Mouse (Mus musculus): ENCODE data around the gene Chrnd.
A peak's percentile ranks its signal among the peaks of the same experiment; 100 is the strongest.

Chrnd gene

DNA sequence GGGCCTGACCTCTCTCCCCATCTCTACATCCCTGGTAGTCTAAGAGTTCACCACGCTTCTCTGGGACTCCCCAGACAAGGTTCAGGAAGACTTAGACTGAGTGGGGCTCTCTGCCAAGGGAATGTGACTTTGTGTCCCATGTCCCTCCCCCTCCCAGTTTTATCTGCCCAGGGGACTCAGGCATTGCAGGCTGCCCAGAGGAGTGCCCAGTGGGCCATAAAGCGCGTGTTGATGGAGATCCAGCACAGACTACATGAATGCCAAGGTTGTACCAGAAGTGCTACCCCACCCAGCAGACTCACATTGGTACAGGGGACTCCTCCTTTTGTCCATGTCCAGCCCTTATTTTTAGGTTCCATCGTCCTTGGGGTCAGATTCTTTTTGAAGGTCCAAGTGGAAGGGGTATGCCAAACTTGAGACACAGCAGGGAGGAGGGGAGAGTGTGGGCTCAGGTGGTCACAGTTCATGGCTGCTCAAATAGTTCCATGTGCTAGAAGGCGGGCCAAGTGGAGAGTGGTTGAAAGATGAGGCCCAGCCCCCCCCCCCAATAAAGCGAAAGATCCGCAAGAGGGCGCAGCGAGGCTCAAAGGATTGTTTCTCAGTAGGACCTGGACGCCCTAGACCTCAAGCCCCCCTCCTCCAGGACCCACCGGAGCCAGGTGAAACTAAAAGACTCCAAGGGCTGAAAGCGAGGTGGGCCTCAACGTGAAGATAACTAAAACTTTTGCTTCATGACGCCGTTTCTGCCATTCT, 6.2 kb upstream of the Chrnd start:
- DNase-seq (ENCODE audit: low read depth, low spot score) = peak; percentile 45

DNA sequence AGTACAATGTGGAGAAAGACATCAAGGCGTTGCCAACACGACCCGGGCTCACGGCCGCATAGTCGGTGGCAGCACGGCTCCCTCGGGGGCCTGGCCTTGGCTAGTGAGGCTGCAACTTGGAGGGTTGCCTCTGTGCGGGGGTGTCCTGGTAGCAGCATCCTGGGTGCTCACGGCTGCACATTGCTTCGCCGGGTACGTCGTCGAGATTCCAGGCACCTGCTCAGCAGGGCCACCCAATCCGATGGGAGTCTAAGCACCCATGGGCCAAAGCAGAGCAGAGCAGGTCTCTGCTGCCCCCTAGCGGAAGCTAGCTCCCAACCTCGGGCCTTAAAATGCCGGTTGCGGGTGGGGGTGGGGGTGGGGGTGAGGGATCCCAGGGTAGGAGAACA, 5.7 kb upstream of the Chrnd start:
- DNase-seq (ENCODE audit: low read depth, low spot score) = peak; percentile 89

GRCm38 (mm10) chr1:87185526-87185925, 4.9 kb upstream of the Chrnd start:
- peak; percentile 36 for DNase-seq (ENCODE audit: low read depth, low spot score)

DNA sequence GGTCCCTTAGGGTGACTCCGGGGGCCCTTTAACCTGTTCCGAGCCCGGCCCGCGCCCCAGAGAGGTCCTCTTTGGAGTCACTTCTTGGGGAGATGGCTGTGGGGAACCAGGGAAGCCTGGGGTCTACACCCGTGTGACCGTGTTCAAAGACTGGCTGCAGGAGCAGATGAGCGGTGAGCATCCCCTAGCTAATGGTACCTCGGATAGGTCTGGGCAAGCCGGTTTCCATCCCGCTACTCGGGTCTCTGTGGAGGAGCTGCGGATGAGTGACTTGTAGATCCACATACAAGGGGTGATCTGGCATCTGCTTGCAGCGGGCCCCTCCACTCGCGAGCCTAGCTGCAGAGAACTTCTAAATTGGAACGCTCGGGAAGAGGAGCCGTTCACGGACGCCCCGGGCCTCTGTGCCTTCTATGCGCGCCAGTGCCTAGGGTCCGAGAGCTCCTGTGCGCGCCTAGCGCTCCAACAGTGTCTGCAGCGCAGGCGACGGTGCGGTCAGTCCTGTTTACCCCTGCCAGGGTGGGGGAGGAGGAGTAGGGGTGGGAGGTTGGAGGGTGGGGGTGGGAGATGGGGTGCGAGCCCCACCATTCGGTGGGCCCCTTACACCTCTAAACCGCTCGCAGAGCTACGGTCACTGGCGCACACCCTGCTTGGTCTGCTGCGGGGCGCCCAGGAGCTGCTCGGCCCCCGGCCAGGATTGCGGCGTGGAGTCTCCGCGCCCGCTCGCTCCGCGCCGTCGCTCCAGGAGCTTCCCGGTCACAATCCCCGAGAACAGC, 4.0 kb upstream of the Chrnd start:
- DNase-seq (ENCODE audit: low read depth, low spot score) = peak; percentile 25

DNA sequence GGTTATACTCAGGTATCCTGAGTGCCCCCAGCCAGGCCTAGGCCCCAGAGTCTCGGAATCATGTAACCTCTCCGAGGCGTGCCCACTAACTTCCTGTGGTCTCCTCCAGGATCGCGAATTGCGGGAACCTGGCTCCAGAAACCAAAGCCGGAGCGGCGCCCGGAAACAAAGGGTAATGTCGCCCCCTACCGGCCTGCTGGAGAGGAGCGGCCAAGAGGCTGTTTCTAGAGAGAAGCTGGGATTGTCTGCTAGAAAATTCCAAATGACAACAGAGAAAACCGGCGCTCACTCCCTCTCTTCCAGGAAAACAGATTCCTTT, 3.4 kb upstream of the Chrnd start:
- peak; percentile 82 for DNase-seq (ENCODE audit: low read depth, low spot score)

DNA sequence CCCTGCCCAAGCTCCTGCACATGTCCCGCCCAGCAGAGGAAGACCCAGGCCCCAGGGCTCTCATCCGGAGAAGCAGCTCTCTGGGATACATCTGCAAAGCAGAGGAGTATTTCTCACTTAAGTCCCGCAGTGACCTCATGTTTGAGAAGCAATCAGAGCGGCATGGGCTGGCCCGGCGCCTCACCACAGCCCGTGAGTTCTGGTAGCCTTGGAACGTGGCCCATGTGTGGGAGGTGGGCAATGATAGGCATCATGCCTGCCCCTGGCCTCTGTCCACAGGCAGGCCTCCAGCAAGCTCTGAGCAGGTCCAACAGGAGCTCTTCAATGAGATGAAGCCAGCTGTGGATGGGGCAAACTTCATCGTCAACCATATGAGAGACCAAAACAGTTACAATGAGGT, 6.9 kb downstream of the Chrnd start:
- no peak for DNase-seq (ENCODE audit: low read depth, low spot score)

- no peak for DNase-seq (ENCODE audit: low read depth, low spot score)
Measured at GRCm38 (mm10) chr1:87198119-87199065, 8.0 kb downstream of the Chrnd start.

GRCm38 (mm10) chr1:87200811-87201210, 10.4 kb downstream of the Chrnd start:
- no peak for DNase-seq (ENCODE audit: low read depth, low spot score)

DNA sequence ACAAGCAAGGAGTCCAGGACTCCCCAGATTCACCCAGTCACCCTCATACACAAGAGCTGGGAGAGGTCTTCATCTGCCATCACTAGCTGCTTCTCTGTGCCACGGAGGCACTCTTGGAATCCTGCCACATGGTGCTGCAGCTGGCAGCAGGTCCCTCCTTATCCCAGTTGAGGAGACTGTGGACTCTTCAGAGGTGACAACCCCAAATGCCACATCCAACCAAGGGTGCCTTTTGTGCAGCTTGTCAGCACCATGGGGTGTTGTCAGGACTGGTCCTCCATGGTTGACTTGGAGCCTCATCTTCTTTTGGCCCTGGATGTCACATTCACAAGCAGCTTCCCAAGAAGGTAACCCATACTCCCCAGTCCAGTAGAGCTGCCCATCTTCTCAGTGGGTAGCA, 11.4 kb downstream of the Chrnd start:
- DNase-seq (ENCODE audit: low read depth, low spot score) = no peak

DNA sequence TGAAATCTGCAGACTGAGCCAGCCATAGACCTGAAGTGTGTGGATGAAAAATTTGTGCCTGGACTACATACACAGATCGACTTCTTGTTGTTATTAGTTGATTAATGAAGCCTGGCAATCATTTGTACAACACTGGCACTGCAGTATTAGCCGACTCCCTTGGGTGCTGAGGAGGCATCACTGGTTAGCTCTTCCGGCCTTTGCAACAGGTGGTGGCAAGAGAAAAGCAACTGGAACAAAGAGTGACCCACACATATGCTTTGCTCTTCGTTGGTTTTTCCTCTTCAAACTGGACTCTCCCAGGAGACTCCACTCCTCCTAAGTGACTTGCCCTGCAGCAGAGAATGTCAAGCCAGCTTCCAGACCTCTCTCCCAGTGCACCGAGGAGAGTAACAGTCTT, 13.4 kb downstream of the Chrnd start:
- DNase-seq (ENCODE audit: low read depth, low spot score) = no peak

- DNase-seq (ENCODE audit: low read depth, low spot score) = no peak
Measured at GRCm38 (mm10) chr1:87204465-87204864, 14.1 kb downstream of the Chrnd start, which contains the start of gene Chrng. TSS of gene Chrng (plus strand) at chr1:87204657.

DNA sequence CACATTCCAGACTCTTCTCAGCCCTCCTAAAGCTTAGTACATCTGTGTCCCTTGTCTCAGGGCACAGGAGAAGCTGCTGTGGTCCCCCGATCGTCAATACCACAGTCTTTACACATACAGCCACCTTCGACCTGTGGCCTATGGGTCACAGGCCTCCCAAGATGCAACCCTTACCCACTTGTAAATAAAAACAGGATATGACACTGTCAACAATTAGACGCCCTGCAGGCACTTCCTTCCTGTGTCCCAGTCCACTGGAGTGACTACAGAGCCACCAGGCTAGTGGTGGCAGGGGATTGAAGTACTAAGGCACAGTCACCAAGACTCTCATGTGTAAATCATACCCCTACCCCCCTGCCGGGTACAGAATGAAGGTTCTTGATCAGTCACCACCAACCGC, 14.6 kb downstream of the Chrnd start:
- no peak for DNase-seq (ENCODE audit: low read depth, low spot score)

- no peak for DNase-seq (ENCODE audit: low read depth, low spot score)
Measured at GRCm38 (mm10) chr1:87205502-87205901, 15.1 kb downstream of the Chrnd start.

GRCm38 (mm10) chr1:87206339-87206738, 15.9 kb downstream of the Chrnd start:
- DNase-seq (ENCODE audit: low read depth, low spot score) = peak; percentile 41

DNA sequence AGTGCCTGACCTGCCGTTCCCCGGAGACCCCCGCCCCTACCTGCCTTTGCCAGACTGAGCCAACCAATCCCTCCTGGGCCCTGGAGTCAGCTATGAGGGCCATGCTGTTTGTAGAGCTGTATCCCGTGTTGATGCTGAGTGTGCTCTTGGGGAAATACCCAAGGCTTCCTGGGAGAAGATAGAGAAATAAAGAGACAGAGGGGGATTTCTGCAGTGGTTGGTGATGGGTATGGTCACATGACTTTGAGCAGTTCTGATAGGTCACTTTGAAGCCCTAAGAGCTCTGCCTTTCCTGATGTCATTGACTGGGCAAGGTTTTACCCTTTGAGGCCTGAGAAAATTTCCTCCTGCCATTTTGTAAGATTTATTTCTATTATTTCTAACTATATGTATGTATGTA, 21.0 kb downstream of the Chrnd start:
- peak; percentile 21 for DNase-seq (ENCODE audit: low read depth, low spot score)

- DNase-seq (ENCODE audit: low read depth, low spot score) = peak; percentile 96
Measured at GRCm38 (mm10) chr1:87213735-87214704, 23.6 kb downstream of the Chrnd start, which contains the start of gene Eif4e2. TSS of gene Eif4e2 (plus strand) at chr1:87213914.

DNA sequence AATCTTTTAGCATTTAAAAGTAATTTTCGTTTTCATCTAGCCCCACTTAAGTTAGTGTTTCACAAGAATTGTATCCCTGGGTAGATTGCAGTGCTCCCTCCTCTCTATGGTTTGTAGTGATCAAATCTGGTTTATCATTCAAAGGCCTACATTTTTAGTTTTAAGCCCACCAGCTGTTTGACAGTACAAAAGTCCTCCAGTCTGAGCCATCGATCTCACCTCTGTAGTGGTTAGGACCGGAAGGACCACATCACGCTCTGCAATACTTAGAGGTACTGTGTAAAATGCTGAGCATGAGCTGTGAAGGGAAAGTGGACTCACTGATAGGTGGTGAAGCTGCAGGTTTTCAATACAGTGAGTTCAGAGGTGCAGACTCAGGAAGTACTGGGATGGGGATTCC, 24.3 kb downstream of the Chrnd start:
- peak; percentile 52 for DNase-seq (ENCODE audit: low read depth, low spot score)

GRCm38 (mm10) chr1:87217938-87218337, 27.5 kb downstream of the Chrnd start:
- peak; percentile 52 for DNase-seq (ENCODE audit: low read depth, low spot score)

DNA sequence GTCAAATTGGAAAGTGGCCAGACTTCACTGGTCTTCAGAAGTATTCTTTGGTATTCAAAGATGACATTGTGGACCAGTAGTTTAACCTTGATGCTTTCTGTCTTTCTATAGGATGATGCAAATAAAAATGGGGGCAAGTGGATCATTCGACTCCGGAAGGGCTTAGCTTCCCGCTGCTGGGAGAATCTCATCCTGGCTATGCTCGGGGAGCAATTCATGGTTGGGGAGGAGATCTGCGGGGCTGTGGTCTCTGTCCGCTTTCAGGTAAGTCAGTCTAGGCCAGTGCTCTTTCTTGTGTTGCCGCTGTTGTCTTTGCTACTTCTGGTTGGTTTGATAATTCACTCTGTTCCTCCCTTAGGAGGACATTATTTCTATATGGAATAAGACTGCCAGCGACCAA, 35.3 kb downstream of the Chrnd start:
- DNase-seq (ENCODE audit: low read depth, low spot score) = no peak

GRCm38 (mm10) chr1:87226409-87227159, 36.2 kb downstream of the Chrnd start:
- no peak for DNase-seq (ENCODE audit: low read depth, low spot score)
